23 mouse cellular contexts compared by ENCODE assay signal in the genomic region with DNA sequence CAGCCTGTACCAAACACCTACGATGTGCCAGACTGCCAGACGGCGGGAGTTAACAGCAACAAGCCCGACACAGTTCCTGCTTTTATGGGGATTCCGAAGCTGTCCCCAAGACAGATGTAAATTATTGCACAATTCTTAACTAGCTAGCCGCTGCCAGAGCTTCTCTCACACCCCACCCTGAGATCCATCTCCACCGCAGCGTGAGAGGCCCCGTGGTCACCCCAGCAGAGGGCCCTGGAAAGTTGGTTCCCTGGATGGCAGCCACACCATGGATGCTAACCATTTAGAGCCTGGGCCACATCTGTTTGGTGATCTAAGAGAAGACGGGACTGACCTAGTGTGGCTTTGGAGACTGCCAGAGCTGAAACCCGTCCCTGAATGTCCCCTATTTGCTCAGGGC. TPM values are rescaled to one million over a fixed set of nuclear protein-coding genes. Genes with fewer than 3 reads are reported as not detected.
A peak's percentile ranks its signal among the peaks of the same experiment; 100 is the strongest.
DNase-seq lines count a peak whose midpoint lies in the region; ATAC-seq and TF ChIP-seq lines count a peak whose summit lies in the region.
"Had no signal": no experiment of that assay in that cellular context is flagged by ENCODE, and none has a peak within 500 bp of the region (broad histone marks: within the 10 kb centered on the region; RNA-seq: fewer than 3 reads in every experiment).

No protein-coding gene starts in this region.

- H3K4me1 ChIP-seq in kidney, embryonic 15.5 days, result peaks cover 80% of the 10 kb centered on the region
- peaks cover 22% of the 10 kb centered on the region for H3K4me1 ChIP-seq in E14TG2a.4 (replicated peaks; ENCODE audit: low read depth, low read length)

- no peaks in the 10 kb centered on the region for H3K36me3 ChIP-seq in kidney, embryonic 15.5 days
- H3K36me3 ChIP-seq in E14TG2a.4 (ENCODE audit: insufficient read depth, low read length), result no peaks in the 10 kb centered on the region
- H3K36me3 ChIP-seq: embryonic facial prominence, embryonic 10.5 days; G1E; heart, embryonic 15.5 days; hindbrain, embryonic 12.5 days; limb, embryonic 13.5 days; neural tube, embryonic 12.5 days; stomach, embryonic 15.5 days had no signal

- no peak for ATAC-seq in kidney, embryonic 15.5 days (replicated peaks; ENCODE audit: low FRiP score)
- ATAC-seq in frontal cortex, adult (ENCODE audit: low TSS enrichment), result no peak
- ATAC-seq: forebrain, embryonic 13.5 days; inflammation-experienced regulatory T-cells, adult 6 months had no signal

- intact Hi-C loops in heart, postnatal 25 days (cut with DNase I), result no loop called here

- no peak overlapping the region for H3K4me3 ChIP-seq in kidney, embryonic 15.5 days (replicated peaks)
- H3K4me3 ChIP-seq in E14TG2a.4 (replicated peaks; ENCODE audit: low read length), result peak overlapping the region; percentile 51
- H3K4me3 ChIP-seq: embryonic facial prominence, embryonic 10.5 days; forebrain, embryonic 13.5 days; heart, embryonic 15.5 days; hindbrain, embryonic 12.5 days; limb, embryonic 13.5 days; neural tube, embryonic 12.5 days; stomach, embryonic 15.5 days had no signal

- no peak overlapping the region for H3K4me2 ChIP-seq in kidney, embryonic 15.5 days
- H3K4me2 ChIP-seq: forebrain, embryonic 13.5 days; heart, embryonic 15.5 days; hindbrain, embryonic 12.5 days; limb, embryonic 13.5 days; neural tube, embryonic 12.5 days; stomach, embryonic 15.5 days had no signal

- WGBS in kidney, embryonic 15.5 days, result 28% methylated on average over 11 of the region's 11 CpGs

- no peaks in the 10 kb centered on the region for H3K9me3 ChIP-seq in kidney, embryonic 15.5 days (replicated peaks)
- no peaks in the 10 kb centered on the region for H3K9me3 ChIP-seq in E14TG2a.4 (ENCODE audit: low read length)
- H3K9me3 ChIP-seq: embryonic facial prominence, embryonic 10.5 days; forebrain, embryonic 13.5 days; G1E; heart, embryonic 15.5 days; hindbrain, embryonic 12.5 days; limb, embryonic 13.5 days; neural tube, embryonic 12.5 days; stomach, embryonic 15.5 days had no signal

- H3K27me3 ChIP-seq in kidney, embryonic 15.5 days, result peaks cover 16% of the 10 kb centered on the region; the same call in 1 of the 2 replicates
- peaks cover 85% of the 10 kb centered on the region for H3K27me3 ChIP-seq in E14TG2a.4 (ENCODE audit: insufficient read depth, low read length)
- H3K27me3 ChIP-seq: stomach, embryonic 15.5 days had no signal

- H3K27ac ChIP-seq in kidney, embryonic 15.5 days, result 0 out of 2 replicates have a peak overlapping the region, but pooled peaks have one; percentile 20
- H3K27ac ChIP-seq: embryonic facial prominence, embryonic 10.5 days; forebrain, embryonic 13.5 days; hindbrain, embryonic 12.5 days; limb, embryonic 13.5 days; neural tube, embryonic 12.5 days had no signal

- TF ChIP-seq CTCF in E14TG2a.4 (conservative IDR thresholded peaks at IDR 0.05; ENCODE audit: low read length), result no peak

- no peak for DNase-seq in kidney, adult 9 months
- peak; percentile 28 to 44 for DNase-seq in gastrocnemius, adult 8-10 months (ENCODE audit: low spot score in 2 of 2)
- DNase-seq in heart, postnatal 25 days (ENCODE audit: low spot score), result peak; percentile 60
- DNase-seq in adrenal gland, adult 8-10 months, result no peak
- no peak for DNase-seq in cerebellum, adult 18-20 months
- DNase-seq: cerebellum, postnatal 36 days; right cerebral cortex, postnatal 14 days; thymus, postnatal 25 days had no signal

- H3K9ac ChIP-seq in kidney, embryonic 15.5 days, result no peak overlapping the region
- H3K9ac ChIP-seq: forebrain, embryonic 13.5 days; heart, embryonic 15.5 days; hindbrain, embryonic 12.5 days; limb, embryonic 13.5 days; neural tube, embryonic 12.5 days; stomach, embryonic 15.5 days had no signal

RNA-seq across cellular contexts. Expression of gene Heyl, which starts 4.2 kb away (rescaled TPM):
- polyA plus RNA-seq in kidney, embryonic 15.5 days (2015; fragmentation: Nextera tagmentation; extraction: Ambion mirVana), result 44.2 and 47.7 TPM in 2 replicates
- 1 to 10 TPM; 2.9 to 4.7 (median 3.2) TPM for total RNA-seq in gastrocnemius, adult 8-10 months (2022)
- 10 to 100 TPM; 19.1 to 21.3 TPM for total RNA-seq in heart, postnatal 25 days (2021)
- 10 to 100 TPM in 2 of 4 experiments, 1 to 10 TPM in 2; 4.6 to 13.5 (median 8.9) TPM for total RNA-seq in adrenal gland, adult 8-10 months (2022)
- polyA plus RNA-seq: G1E had no signal

RNA-seq across cellular contexts. Expression of gene Nt5c1a, which starts 27.9 kb away (rescaled TPM):
- 0.25 and 0.49 TPM in 2 replicates for polyA plus RNA-seq in kidney, embryonic 15.5 days (2015; fragmentation: Nextera tagmentation; extraction: Ambion mirVana)
- 10 to 100 TPM; 41.9 to 58.6 (median 47.2) TPM for total RNA-seq in gastrocnemius, adult 8-10 months (2022)
- total RNA-seq in heart, postnatal 25 days (2021), result 10 to 100 TPM; 51.3 to 56.6 TPM
- total RNA-seq in adrenal gland, adult 8-10 months (2022), result 100 to 1,000 TPM in 2 of 4 experiments, 10 to 100 TPM in 2; 65.4 to 137 (median 88.0) TPM
- total RNA-seq: G1E; megakaryocyte-erythroid progenitor cell, adult 5-6 weeks had no signal
- polyA plus RNA-seq: embryonic facial prominence, embryonic 10.5 days; forebrain, embryonic 13.5 days; G1E; hindbrain, embryonic 12.5 days; inflammation-experienced regulatory T-cells, adult 6 months; limb, embryonic 13.5 days; liver, embryonic 16.5 days; spleen, adult 2 months; stomach, embryonic 15.5 days had no signal

RNA-seq across cellular contexts. Expression of gene Pabpc4, which starts 33.0 kb away (rescaled TPM):
- 45.3 and 47.4 TPM in 2 replicates for polyA plus RNA-seq in kidney, embryonic 15.5 days (2015; fragmentation: Nextera tagmentation; extraction: Ambion mirVana)
- total RNA-seq in gastrocnemius, adult 8-10 months (2022), result 100 to 1,000 TPM; 325 to 385 (median 343) TPM
- 100 to 1,000 TPM; 334 to 358 TPM for total RNA-seq in heart, postnatal 25 days (2021)
- 10 to 100 TPM; 82.8 to 96.1 (median 90.0) TPM for total RNA-seq in adrenal gland, adult 8-10 months (2022)

RNA-seq across cellular contexts. Expression of gene Hpcal4, which starts 46.1 kb away (rescaled TPM):
- polyA plus RNA-seq in kidney, embryonic 15.5 days (2015; fragmentation: Nextera tagmentation; extraction: Ambion mirVana), result 1.3 TPM in 2 replicates
- total RNA-seq in gastrocnemius, adult 8-10 months (2022), result under 1 TPM in 1 of 4 experiments, not detected in 3; 0.36 TPM
- total RNA-seq in heart, postnatal 25 days (2021), result under 1 TPM; 0.05 to 0.14 TPM
- total RNA-seq in adrenal gland, adult 8-10 months (2022), result 1 to 10 TPM; 5.0 to 9.1 (median 7.2) TPM
- total RNA-seq: G1E; megakaryocyte-erythroid progenitor cell, adult 5-6 weeks had no signal
- polyA plus RNA-seq: G1E; inflammation-experienced regulatory T-cells, adult 6 months; liver, embryonic 16.5 days; spleen, adult 2 months had no signal

Comparison
In these comparisons a context has a peak if more than half of its experiments do, and no peak if none do; other contexts are left out.
1. DNase-seq: peak in gastrocnemius, adult 8-10 months (2 of 2) and heart, postnatal 25 days (single experiment); none in kidney, adult 9 months (single experiment), adrenal gland, adult 8-10 months (single experiment) and cerebellum, adult 18-20 months (0 of 2).